Mouse (Mus musculus) bone marrow macrophage, adult 2 months (primary cell): ENCODE measurements around the gene Epha8.

Source experiments
- CTCF ChIP-seq: IDR thresholded peaks from 2 replicates; pipeline ENCODE4 v1.5.1; 2012; ENCODE audit warnings: low read depth, mild to moderate bottlenecking, low read length, moderate library complexity
- POLR2A ChIP-seq: IDR thresholded peaks from 2 replicates; pipeline ENCODE4 v1.6.1; 2012; ENCODE audit warnings: mild to moderate bottlenecking, low read depth, low read length, borderline replicate concordance

- TF ChIP-seq CTCF (no peak), POLR2A (no peak)
Measured at GRCm38 (mm10) chr4:136895861-136896260, 60.8 kb downstream of the Epha8 start.
